Mouse (Mus musculus) ES-Bruce4 (cell line): ENCODE measurements at regions not wholly inside any gene's neighbourhood (a gene's known extent, or its start where the extent isn't known, plus 50 kb on each side); places are given as distances from the start of the nearest gene placed in this dataset.

ENCODE experiments used
- H3K27ac ChIP-seq: 2 replicates; pipeline ENCODE4 v1.5.1; 2012; ENCODE audit warnings: low read length, inconsistent platforms; ENCODE audit not compliant: insufficient read depth
- H3K27me3 ChIP-seq: 2 replicates; pipeline ENCODE4 v1.6.1; 2012; ENCODE audit warnings: mild to moderate bottlenecking, low read length, inconsistent platforms; ENCODE audit not compliant: control insufficient read depth, poor library complexity, insufficient read depth, severe bottlenecking
- H3K36me3 ChIP-seq: 2 replicates; pipeline ENCODE4 v1.6.1; 2012; ENCODE audit warnings: inconsistent platforms, mild to moderate bottlenecking, low read length, moderate library complexity; ENCODE audit not compliant: control insufficient read depth, poor library complexity, insufficient read depth, severe bottlenecking
- H3K4me1 ChIP-seq: one replicate; pipeline ENCODE4 v1.8.1; 2011; ENCODE audit warnings: low read length; ENCODE audit not compliant: control insufficient read depth, insufficient read depth
- H3K4me3 ChIP-seq: 2 replicates; pipeline ENCODE4 v1.5.1; 2011; ENCODE audit warnings: low read depth, mild to moderate bottlenecking, low read length
- H3K9ac ChIP-seq: 2 replicates; pipeline ENCODE4 v1.6.1; 2012; ENCODE audit warnings: low read depth, mild to moderate bottlenecking, inconsistent platforms; ENCODE audit not compliant: poor library complexity, severe bottlenecking
- H3K9me3 ChIP-seq: replicated peaks from 2 replicates; pipeline ENCODE4 v1.6.1; 2012; ENCODE audit warnings: mild to moderate bottlenecking, low read length, inconsistent platforms; ENCODE audit not compliant: control insufficient read depth, poor library complexity, insufficient read depth, severe bottlenecking
- CTCF ChIP-seq: IDR thresholded peaks from one replicate; pipeline ENCODE4 v1.8.1; 2011; ENCODE audit warnings: low read depth, low read length
- EP300 ChIP-seq: IDR thresholded peaks from 2 replicates; pipeline ENCODE4 v1.6.1; 2011; ENCODE audit warnings: low read depth, low read length; ENCODE audit not compliant: insufficient read depth
- POLR2A ChIP-seq: IDR thresholded peaks from one replicate; pipeline ENCODE4 v1.8.1; 2011; ENCODE audit warnings: low read length; ENCODE audit not compliant: insufficient read depth

DNA sequence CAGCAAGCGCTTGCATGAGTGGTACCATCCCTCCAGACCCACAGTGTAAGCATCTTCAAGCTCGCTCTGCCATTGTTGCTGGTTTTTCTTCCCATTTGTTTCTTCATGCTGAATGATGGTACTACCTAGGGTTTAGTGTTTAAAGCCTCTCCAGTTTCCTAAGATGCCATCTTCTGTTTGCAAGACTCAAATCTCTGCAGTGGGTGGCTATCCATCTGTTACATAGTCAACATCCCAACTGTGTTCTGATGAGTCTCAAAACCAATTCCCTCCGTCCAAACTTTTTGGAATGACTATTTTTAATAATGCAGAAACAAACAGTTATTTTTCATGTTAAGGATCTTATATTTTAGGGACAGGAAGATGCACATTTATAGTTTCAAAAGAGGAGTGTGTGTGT lies 338.0 kb upstream of the Auts2 start:
- Histone ChIP-seq H3K36me3 (no peaks in the 10 kb centered on the region), H3K9ac (no peak overlapping the region), H3K27ac (no peak overlapping the region), H3K27me3 (no peaks in the 10 kb centered on the region), H3K4me1 (peaks cover 1% of the 10 kb centered on the region), H3K9me3 (no peaks in the 10 kb centered on the region), H3K4me3 (no peak overlapping the region)
- TF ChIP-seq POLR2A (no peak), EP300 (no peak), CTCF (no peak)

DNA sequence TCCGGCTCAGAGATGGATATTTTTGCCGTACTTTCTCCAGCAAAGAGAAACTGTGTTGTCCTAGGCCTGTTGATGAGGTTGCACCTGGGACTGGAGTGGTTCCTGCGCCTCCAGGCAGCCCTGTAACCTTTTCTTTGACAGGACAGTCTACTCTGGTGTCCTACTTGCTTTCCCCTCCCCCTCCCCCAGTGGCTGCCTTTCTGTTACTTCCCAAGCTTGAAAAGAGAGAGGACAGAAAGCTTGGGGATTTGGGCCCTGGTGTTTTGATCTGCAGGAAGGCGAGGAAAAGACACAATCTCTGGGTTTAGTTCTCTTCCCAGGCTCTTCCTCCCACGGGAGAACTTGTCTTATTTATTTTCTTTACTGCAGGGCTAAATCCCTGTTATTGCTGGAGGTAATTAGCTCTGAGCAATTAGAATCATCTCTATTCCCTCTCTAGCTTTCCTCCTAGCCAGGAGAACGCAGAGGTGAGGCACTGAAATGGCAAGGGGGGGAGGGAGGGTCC lies 333.2 kb upstream of the Auts2 start:
- Histone ChIP-seq H3K9ac (no peak overlapping the region), H3K27ac (no peak overlapping the region), H3K9me3 (no peaks in the 10 kb centered on the region), H3K4me1 (peaks cover 2% of the 10 kb centered on the region), H3K4me3 (no peak overlapping the region), H3K27me3 (no peaks in the 10 kb centered on the region), H3K36me3 (no peaks in the 10 kb centered on the region)
- TF ChIP-seq EP300, result no peak
- TF ChIP-seq CTCF, result no peak
- no peak for TF ChIP-seq POLR2A

- no peak overlapping the region for H3K9ac ChIP-seq
- H3K4me3 ChIP-seq, result no peak overlapping the region
- H3K27me3 ChIP-seq, result no peaks in the 10 kb centered on the region
- no peaks in the 10 kb centered on the region for H3K9me3 ChIP-seq
- H3K4me1 ChIP-seq, result no peaks in the 10 kb centered on the region
- TF ChIP-seq EP300 (no peak), POLR2A (no peak), CTCF (no peak)
- H3K36me3 ChIP-seq, result no peaks in the 10 kb centered on the region
- H3K27ac ChIP-seq, result no peak overlapping the region
These were observed 315.8 kb upstream of the Auts2 start for GRCm38 (mm10) chr5:132858846-132859510.

GRCm38 (mm10) chr5:132855619-132856510 lies 312.7 kb upstream of the Auts2 start:
- no peaks in the 10 kb centered on the region for H3K36me3 ChIP-seq
- no peak for TF ChIP-seq POLR2A
- no peaks in the 10 kb centered on the region for H3K9me3 ChIP-seq
- no peak overlapping the region for H3K9ac ChIP-seq
- H3K4me1 ChIP-seq, result no peaks in the 10 kb centered on the region
- no peaks in the 10 kb centered on the region for H3K27me3 ChIP-seq
- H3K4me3 ChIP-seq, result no peak overlapping the region
- H3K27ac ChIP-seq, result no peak overlapping the region

GRCm38 (mm10) chr5:132850770-132851169 lies 307.6 kb upstream of the Auts2 start:
- TF ChIP-seq POLR2A (no peak), CTCF (no peak), EP300 (no peak)
- Histone ChIP-seq H3K9ac (no peak overlapping the region), H3K36me3 (no peaks in the 10 kb centered on the region), H3K27me3 (no peaks in the 10 kb centered on the region), H3K27ac (no peak overlapping the region), H3K9me3 (no peaks in the 10 kb centered on the region), H3K4me3 (no peak overlapping the region), H3K4me1 (no peaks in the 10 kb centered on the region)

- Histone ChIP-seq H3K27ac (no peak overlapping the region), H3K9ac (no peak overlapping the region), H3K27me3 (no peaks in the 10 kb centered on the region), H3K36me3 (no peaks in the 10 kb centered on the region), H3K4me3 (no peak overlapping the region), H3K9me3 (no peaks in the 10 kb centered on the region), H3K4me1 (no peaks in the 10 kb centered on the region)
- TF ChIP-seq CTCF (no peak), EP300 (no peak), POLR2A (no peak)
These were observed 304.9 kb upstream of the Auts2 start for GRCm38 (mm10) chr5:132848086-132848485.
